Mouse (Mus musculus) MEL (cell line): ENCODE data around the gene P3h2. TPM values are rescaled to one million over a fixed set of nuclear protein-coding genes. Genes with fewer than 3 reads are reported as not detected.

ENCODE experiments used
- DNase-seq: peaks from one replicate; pipeline ENCODE4 v3.0.0; 2011; ENCODE audit warnings: low read depth, low spot score
- H3K27ac ChIP-seq: 2 replicates; pipeline ENCODE4 v1.5.1; 2012; ENCODE audit warnings: low read depth, mild to moderate bottlenecking, control low read depth, low read length, moderate library complexity; ENCODE audit not compliant: control insufficient read depth
- H3K27me3 ChIP-seq, 2 experiments: fragments of 150-350 bp in 1 of 2; sonication (generic) in 1 of 2; 2 replicates each; pipeline ENCODE4 v1.6.1; 2012; ENCODE audit warnings: low read length in 2 of 2, mild to moderate bottlenecking in 2 of 2, improper control_type of control experiment in 1 of 2, moderate library complexity in 1 of 2; ENCODE audit not compliant: insufficient read depth in 2 of 2, control insufficient read depth in 1 of 2
- H3K36me3 ChIP-seq, 2 experiments: 2 replicates each; pipeline ENCODE4 v1.6.1; 2012 to 2014; ENCODE audit warnings: low read length in 2 of 2, improper control_type of control experiment in 1 of 2, inconsistent platforms in 1 of 2, mild to moderate bottlenecking in 1 of 2; ENCODE audit not compliant: insufficient read depth in 2 of 2, control insufficient read depth in 1 of 2
- H3K4me1 ChIP-seq, 2 experiments: fragments of 150-350 bp in 1 of 2; sonication (generic) in 1 of 2; 2 replicates each; pipeline ENCODE4 v1.6.1; 2012; ENCODE audit warnings: low read length in 2 of 2, improper control_type of control experiment in 1 of 2, mild to moderate bottlenecking in 1 of 2; ENCODE audit not compliant: insufficient read depth in 2 of 2, control insufficient read depth in 1 of 2
- H3K4me3 ChIP-seq, 2 experiments: fragments of 150-350 bp in 1 of 2; sonication (generic) in 1 of 2; 2 replicates each; pipeline ENCODE4 v1.5.1; 2012; ENCODE audit warnings: low read depth in 2 of 2, low read length in 2 of 2, mild to moderate bottlenecking in 2 of 2, moderate library complexity in 2 of 2, control low read depth in 1 of 2, improper control_type of control experiment in 1 of 2; ENCODE audit not compliant: control insufficient read depth in 1 of 2, insufficient read depth in 1 of 2
- H3K79me2 ChIP-seq: 2 replicates; pipeline ENCODE4 v1.6.1; 2012; ENCODE audit warnings: mild to moderate bottlenecking, low read length, moderate library complexity; ENCODE audit not compliant: control insufficient read depth, poor library complexity, insufficient read depth
- H3K9ac ChIP-seq: 2 replicates; pipeline ENCODE4 v1.6.1; 2012; ENCODE audit warnings: low read depth, mild to moderate bottlenecking, control low read depth, low read length, moderate library complexity; ENCODE audit not compliant: control insufficient read depth, poor library complexity, severe bottlenecking
- H3K9me3 ChIP-seq: fragments of 150-350 bp; sonication (generic); replicated peaks from 2 replicates; pipeline ENCODE4 v1.6.1; 2012; ENCODE audit warnings: mild to moderate bottlenecking, low read length, improper control_type of control experiment, moderate library complexity; ENCODE audit not compliant: insufficient read depth
- BHLHE40 ChIP-seq: IDR thresholded peaks from 2 replicates; pipeline ENCODE4 v1.6.1; 2012; ENCODE audit warnings: low read depth, mild to moderate bottlenecking, inconsistent platforms, low read length, improper control_type of control experiment, borderline replicate concordance
- CHD2 ChIP-seq: IDR thresholded peaks from 2 replicates; pipeline ENCODE4 v1.6.1; 2011; ENCODE audit warnings: low read length, improper control_type of control experiment
- CTCF ChIP-seq, 3 experiments: IDR thresholded peaks in 2 of 3; conservative IDR thresholded peaks in 1 of 3; 2 replicates each; pipeline ENCODE4 v1.5.1; 2011 to 2012; ENCODE audit warnings: low read length in 3 of 3, low read depth in 2 of 3, mild to moderate bottlenecking in 2 of 3, improper control_type of control experiment in 1 of 3, inconsistent platforms in 1 of 3, mixed read lengths in 1 of 3, moderate library complexity in 1 of 3; ENCODE audit not compliant: control insufficient read depth in 1 of 3, insufficient read depth in 1 of 3, poor library complexity in 1 of 3, severe bottlenecking in 1 of 3
- GABPA ChIP-seq: IDR thresholded peaks from 2 replicates; pipeline ENCODE4 v1.6.1; 2012; ENCODE audit warnings: low read depth, mild to moderate bottlenecking, inconsistent platforms, low read length, improper control_type of control experiment, moderate library complexity
- GATA1 ChIP-seq: IDR thresholded peaks from 2 replicates; pipeline ENCODE4 v1.6.1; 2011; ENCODE audit warnings: low read depth, low read length, improper control_type of control experiment
- JUND ChIP-seq: IDR thresholded peaks from 2 replicates; pipeline ENCODE4 v1.6.1; 2011; ENCODE audit warnings: low read depth, mild to moderate bottlenecking, improper control_type of control experiment, low read length
- MAFK ChIP-seq: IDR thresholded peaks from 2 replicates; pipeline ENCODE4 v1.6.1; 2011; ENCODE audit warnings: low read depth, mild to moderate bottlenecking, low read length, improper control_type of control experiment, borderline replicate concordance
- MEF2A ChIP-seq: IDR thresholded peaks from 2 replicates; pipeline ENCODE4 v1.6.1; 2014; ENCODE audit warnings: low read depth, mild to moderate bottlenecking, inconsistent platforms, low read length, improper control_type of control experiment; ENCODE audit not compliant: poor library complexity, insufficient replicate concordance, severe bottlenecking; ENCODE audit errors: extremely low read depth
- MXI1 ChIP-seq: IDR thresholded peaks from 2 replicates; pipeline ENCODE4 v1.6.1; 2011; ENCODE audit warnings: mild to moderate bottlenecking, low read depth, low read length, improper control_type of control experiment
- MYC ChIP-seq: IDR thresholded peaks from 2 replicates; pipeline ENCODE4 v1.6.1; 2011; ENCODE audit warnings: low read depth, mild to moderate bottlenecking, low read length, improper control_type of control experiment, moderate library complexity
- NELFE ChIP-seq: IDR thresholded peaks from 2 replicates; pipeline ENCODE4 v1.6.1; 2011; ENCODE audit warnings: low read depth, low read length, improper control_type of control experiment
- POLR2AphosphoS2 ChIP-seq: IDR thresholded peaks from 2 replicates; pipeline ENCODE4 v1.6.1; 2011; ENCODE audit warnings: low read length, improper control_type of control experiment
- RAD21 ChIP-seq: IDR thresholded peaks from 2 replicates; pipeline ENCODE4 v1.6.1; 2011; ENCODE audit warnings: mild to moderate bottlenecking, low read depth, low read length, improper control_type of control experiment
- RCOR1 ChIP-seq: IDR thresholded peaks from 2 replicates; pipeline ENCODE4 v1.6.1; 2012; ENCODE audit warnings: low read depth, mild to moderate bottlenecking, inconsistent platforms, low read length, improper control_type of control experiment
- TAL1 ChIP-seq: IDR thresholded peaks from 2 replicates; pipeline ENCODE4 v1.6.1; 2012; ENCODE audit warnings: mild to moderate bottlenecking, inconsistent platforms, low read length, moderate library complexity, mixed read lengths
- TBP ChIP-seq: IDR thresholded peaks from 2 replicates; pipeline ENCODE4 v1.8.0; 2011; ENCODE audit warnings: low read depth, low read length, improper control_type of control experiment
- TCF12 ChIP-seq: IDR thresholded peaks from 2 replicates; pipeline ENCODE4 v1.6.1; 2014; ENCODE audit warnings: low read depth, mild to moderate bottlenecking, inconsistent platforms, low read length, improper control_type of control experiment, moderate library complexity
- USF2 ChIP-seq, 2 experiments: IDR thresholded peaks; 2 replicates each; pipeline ENCODE4 v1.6.1; 2011 to 2012; ENCODE audit warnings: improper control_type of control experiment in 2 of 2, low read length in 2 of 2, borderline replicate concordance in 1 of 2, inconsistent platforms in 1 of 2, low read depth in 1 of 2, mild to moderate bottlenecking in 1 of 2; ENCODE audit not compliant: insufficient read depth in 1 of 2
- polyA plus RNA-seq, 2 experiments: library from polyadenylated mRNA; stranded (reverse) in 1 of 2; unstranded in 1 of 2; fragments of >175 nt in 1 of 2; fragments of >200 nt in 1 of 2; gene quantifications; 2 replicates each; pipeline versions ENCODE4 v1.2.1 to v1.2.4; 2012; ENCODE audit warnings: low replicate concordance in 2 of 2, low read depth in 1 of 2; ENCODE audit not compliant: insufficient read length in 2 of 2, insufficient read depth in 1 of 2, missing spikeins in 1 of 2
- total RNA-seq: library from RNA; depleted of rRNA; stranded (reverse); fragments of 300-350 nt; gene quantifications from 2 replicates; pipeline ENCODE4 v1.2.3, GENCODE M21; 2012

Gene P3h2
- total and polyA plus RNA-seq, 3 experiments, result not detected

- no peaks in the 10 kb centered on the region for H3K27me3 ChIP-seq
- no peak for DNase-seq
- H3K9ac ChIP-seq, result no peak overlapping the region
- H3K79me2 ChIP-seq, result no peaks in the 10 kb centered on the region
- TF ChIP-seq TCF12 (no peak), RCOR1 (no peak), GABPA (no peak), RAD21 (no peak)
- no peaks in the 10 kb centered on the region for H3K9me3 ChIP-seq
- no peak overlapping the region for H3K4me3 ChIP-seq
- no peak overlapping the region for H3K27ac ChIP-seq
- H3K36me3 ChIP-seq, result no peaks in the 10 kb centered on the region
- H3K4me1 ChIP-seq, result no peaks in the 10 kb centered on the region
These were observed 545 bp upstream of the P3h2 start for GRCm38 (mm10) chr16:26106041-26106617.

GRCm38 (mm10) chr16:26104274-26104673, 1.3 kb downstream of the P3h2 start:
- H3K4me3 ChIP-seq, result no peak overlapping the region
- TF ChIP-seq NELFE (no peak), GATA1 (no peak), USF2 (IDR thresholded peaks at IDR 0.05; ENCODE audit: borderline replicate concordance in 1 of 2, insufficient read depth in 1 of 2, low read depth in 1 of 2, low read length in 2 of 2) (no peak), MAFK (no peak), MYC (no peak), CTCF (IDR thresholded peaks at IDR 0.05 in 2 of 3, conservative IDR thresholded peaks at IDR 0.05 in 1 of 3; ENCODE audit: control insufficient read depth in 1 of 3, insufficient read depth in 1 of 3, low read depth in 2 of 3, low read length in 3 of 3, poor library complexity in 1 of 3, severe bottlenecking in 1 of 3) (no peak), MEF2A (no peak), TBP (no peak), GABPA (no peak), JUND (no peak), CHD2 (no peak), TCF12 (no peak), MXI1 (no peak), BHLHE40 (no peak), POLR2AphosphoS2 (no peak), TAL1 (no peak)
- TF ChIP-seq, all 39 proteins: peak for 0
- H3K4me1 ChIP-seq, result no peaks in the 10 kb centered on the region

More at GRCm38 (mm10) chr16:26104274-26104673, 1.3 kb downstream of the P3h2 start:
- Histone ChIP-seq H3K36me3 (no peaks in the 10 kb centered on the region), H3K9me3 (no peaks in the 10 kb centered on the region), H3K79me2 (no peaks in the 10 kb centered on the region), H3K27ac (no peak overlapping the region), H3K27me3 (no peaks in the 10 kb centered on the region), H3K9ac (no peak overlapping the region)
- DNase-seq, result no peak
